Mouse (Mus musculus): ENCODE measurements around the gene Cstf1. TPM values are rescaled to one million over a fixed set of nuclear protein-coding genes. Genes with fewer than 3 reads are reported as not detected.

The Cstf1 gene
- polyA plus RNA-seq, 2 experiments, result 36.9 to 50.7 TPM

GRCm38 (mm10) chr2:172395961-172396360 lies 25.5 kb downstream of the Cstf1 start:
- 53% methylated on average over 9 of the region's 9 CpGs for WGBS
- no peak overlapping the region for H3K4me2 ChIP-seq (replicated peaks; ENCODE audit: low read depth, low read length, severe bottlenecking)
- H3K36me3 ChIP-seq (ENCODE audit: control insufficient read depth, insufficient read depth, low read length), result no peaks in the 10 kb centered on the region
- no peaks in the 10 kb centered on the region for H3K4me1 ChIP-seq (ENCODE audit: control insufficient read depth, insufficient read depth, low read length)
- ATAC-seq (ENCODE audit: low FRiP score, low read depth) (no peak), DNase-seq (ENCODE audit: low spot score) (no peak)
- no peak overlapping the region for H3K27ac ChIP-seq (replicated peaks; ENCODE audit: low read depth, low read length)
- no peak overlapping the region for H3K9ac ChIP-seq (ENCODE audit: low read depth, low read length, severe bottlenecking)
- no peak overlapping the region for H3K4me3 ChIP-seq (replicated peaks; ENCODE audit: low read length)
- no peaks in the 10 kb centered on the region for H3K9me3 ChIP-seq (ENCODE audit: control insufficient read depth, low read length)
- no peak for TF ChIP-seq POLR2A (IDR thresholded peaks at IDR 0.05; ENCODE audit: borderline replicate concordance, extremely low read depth, insufficient read depth, insufficient read length)
- H3K27me3 ChIP-seq (ENCODE audit: control insufficient read depth, insufficient read depth, low read length), result no peaks in the 10 kb centered on the region

DNA sequence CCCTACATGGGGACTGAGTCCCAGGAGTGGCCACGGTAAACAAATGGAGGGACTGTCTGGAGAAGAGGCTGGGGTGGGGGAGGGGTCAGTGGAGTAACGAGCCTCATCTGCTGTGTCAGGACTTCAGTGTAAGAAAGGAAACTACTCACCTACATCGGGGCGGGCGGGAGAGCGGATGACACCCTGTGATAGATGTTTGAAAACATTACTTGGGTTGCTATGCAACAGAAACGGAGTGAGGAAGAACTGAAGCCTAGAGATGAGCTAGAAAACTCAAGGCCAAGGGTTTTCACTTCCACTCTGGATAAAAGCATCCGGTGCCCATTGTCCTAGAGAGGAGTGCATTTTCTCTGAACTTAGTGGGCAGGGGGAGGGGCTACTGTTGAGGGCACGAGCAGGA lies 29.4 kb downstream of the Cstf1 start:
- Histone ChIP-seq H3K4me2 (replicated peaks; ENCODE audit: low read depth, low read length, severe bottlenecking) (no peak overlapping the region), H3K9me3 (ENCODE audit: control insufficient read depth, low read length) (no peaks in the 10 kb centered on the region), H3K36me3 (ENCODE audit: control insufficient read depth, insufficient read depth, low read length) (no peaks in the 10 kb centered on the region), H3K4me3 (replicated peaks; ENCODE audit: low read length) (no peak overlapping the region), H3K27me3 (ENCODE audit: control insufficient read depth, insufficient read depth, low read length) (no peaks in the 10 kb centered on the region), H3K4me1 (ENCODE audit: control insufficient read depth, insufficient read depth, low read length) (no peaks in the 10 kb centered on the region), H3K9ac (ENCODE audit: low read depth, low read length, severe bottlenecking) (no peak overlapping the region), H3K27ac (replicated peaks; ENCODE audit: low read depth, low read length) (no peak overlapping the region)
- WGBS, result 51% methylated on average over 9 of the region's 9 CpGs
- ATAC-seq (ENCODE audit: low FRiP score, low read depth) (no peak), DNase-seq (ENCODE audit: low spot score) (no peak)
- no peak for TF ChIP-seq POLR2A (IDR thresholded peaks at IDR 0.05; ENCODE audit: borderline replicate concordance, extremely low read depth, insufficient read depth, insufficient read length)

GRCm38 (mm10) chr2:172401116-172401825 lies 30.8 kb downstream of the Cstf1 start:
- no peak for DNase-seq (ENCODE audit: low spot score)
- H3K4me3 ChIP-seq (replicated peaks; ENCODE audit: low read length), result no peak overlapping the region

DNA sequence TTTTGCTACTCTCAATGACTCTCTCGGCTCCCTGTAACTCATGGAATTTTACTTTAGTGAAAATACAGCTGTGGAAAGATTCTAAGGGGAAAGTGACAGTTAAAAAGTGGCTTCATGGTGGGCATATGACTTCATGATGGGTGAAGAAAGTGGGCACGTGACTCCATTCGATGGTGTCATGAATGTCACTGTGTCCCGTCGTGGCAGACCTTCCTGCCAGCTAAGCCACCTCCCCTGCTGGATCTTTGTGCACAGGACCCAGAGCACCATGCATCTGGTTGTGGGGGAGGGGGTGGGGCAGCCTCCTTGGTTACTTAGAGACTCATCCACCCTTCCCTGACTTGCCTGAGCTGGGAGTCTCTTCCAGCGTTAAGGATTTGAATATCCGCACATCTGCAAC lies 33.8 kb downstream of the Cstf1 start:
- no peak overlapping the region for H3K9ac ChIP-seq (ENCODE audit: low read depth, low read length, severe bottlenecking)
- DNase-seq (ENCODE audit: low spot score) (no peak), ATAC-seq (ENCODE audit: low FRiP score, low read depth) (no peak)
- WGBS, result 56% methylated on average over 7 of the region's 7 CpGs
- H3K27ac ChIP-seq (replicated peaks; ENCODE audit: low read depth, low read length), result no peak overlapping the region
- TF ChIP-seq POLR2A (IDR thresholded peaks at IDR 0.05; ENCODE audit: borderline replicate concordance, extremely low read depth, insufficient read depth, insufficient read length), result no peak
- H3K9me3 ChIP-seq (ENCODE audit: control insufficient read depth, low read length), result no peaks in the 10 kb centered on the region
- no peak overlapping the region for H3K4me2 ChIP-seq (replicated peaks; ENCODE audit: low read depth, low read length, severe bottlenecking)
- H3K4me3 ChIP-seq (replicated peaks; ENCODE audit: low read length), result no peak overlapping the region
- no peaks in the 10 kb centered on the region for H3K4me1 ChIP-seq (ENCODE audit: control insufficient read depth, insufficient read depth, low read length)
- no peaks in the 10 kb centered on the region for H3K36me3 ChIP-seq (ENCODE audit: control insufficient read depth, insufficient read depth, low read length)
- no peaks in the 10 kb centered on the region for H3K27me3 ChIP-seq (ENCODE audit: control insufficient read depth, insufficient read depth, low read length)

More at GRCm38 (mm10) chr2:172401116-172401825, 30.8 kb downstream of the Cstf1 start:
- Histone ChIP-seq H3K9me3 (ENCODE audit: control insufficient read depth, low read length) (no peaks in the 10 kb centered on the region), H3K36me3 (ENCODE audit: control insufficient read depth, insufficient read depth, low read length) (no peaks in the 10 kb centered on the region), H3K4me1 (ENCODE audit: control insufficient read depth, insufficient read depth, low read length) (no peaks in the 10 kb centered on the region), H3K9ac (ENCODE audit: low read depth, low read length, severe bottlenecking) (no peak overlapping the region), H3K4me2 (replicated peaks; ENCODE audit: low read depth, low read length, severe bottlenecking) (no peak overlapping the region), H3K27ac (replicated peaks; ENCODE audit: low read depth, low read length) (no peak overlapping the region), H3K27me3 (ENCODE audit: control insufficient read depth, insufficient read depth, low read length) (no peaks in the 10 kb centered on the region)
- no peak for TF ChIP-seq POLR2A (IDR thresholded peaks at IDR 0.05; ENCODE audit: borderline replicate concordance, extremely low read depth, insufficient read depth, insufficient read length)
- no peak for ATAC-seq (ENCODE audit: low FRiP score, low read depth)
- 67% methylated on average over 13 of the region's 13 CpGs for WGBS

DNA sequence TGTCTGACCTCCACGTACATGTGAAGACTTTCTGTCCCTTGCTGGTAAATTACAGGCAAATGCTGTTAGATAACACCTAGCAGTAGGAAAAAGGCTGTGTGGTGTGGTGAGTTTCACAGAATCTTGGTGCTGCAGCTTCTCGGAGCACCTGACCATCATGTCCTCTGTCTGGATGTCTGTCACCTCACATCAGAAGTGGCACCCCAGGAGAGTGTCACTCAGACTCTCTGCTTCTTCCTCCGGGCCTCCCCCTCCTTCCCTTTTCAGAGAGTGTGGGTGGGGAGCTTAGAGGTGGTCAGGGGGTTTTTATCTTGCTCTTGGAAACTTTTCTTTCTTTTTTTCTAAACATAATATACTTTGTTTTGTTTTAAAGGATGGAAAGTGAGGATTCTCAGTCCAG lies 34.5 kb downstream of the Cstf1 start:
- H3K4me3 ChIP-seq (replicated peaks; ENCODE audit: low read length), result no peak overlapping the region
- ATAC-seq (ENCODE audit: low FRiP score, low read depth), result no peak
- H3K4me2 ChIP-seq (replicated peaks; ENCODE audit: low read depth, low read length, severe bottlenecking), result no peak overlapping the region
- no peak overlapping the region for H3K9ac ChIP-seq (ENCODE audit: low read depth, low read length, severe bottlenecking)
- no peak overlapping the region for H3K27ac ChIP-seq (replicated peaks; ENCODE audit: low read depth, low read length)
- H3K27me3 ChIP-seq (ENCODE audit: control insufficient read depth, insufficient read depth, low read length), result no peaks in the 10 kb centered on the region
- no peak for DNase-seq (ENCODE audit: low spot score)
- 69% methylated on average over 3 of the region's 3 CpGs for WGBS
- no peak for TF ChIP-seq POLR2A (IDR thresholded peaks at IDR 0.05; ENCODE audit: borderline replicate concordance, extremely low read depth, insufficient read depth, insufficient read length)
- no peaks in the 10 kb centered on the region for H3K4me1 ChIP-seq (ENCODE audit: control insufficient read depth, insufficient read depth, low read length)
- no peaks in the 10 kb centered on the region for H3K36me3 ChIP-seq (ENCODE audit: control insufficient read depth, insufficient read depth, low read length)
- no peaks in the 10 kb centered on the region for H3K9me3 ChIP-seq (ENCODE audit: control insufficient read depth, low read length)

All from limb, embryonic 14.5 days (tissue).